Mouse (Mus musculus) Patski (cell line): ENCODE data around the gene Tent5c. TPM values are rescaled to one million over a fixed set of nuclear protein-coding genes. Genes with fewer than 3 reads are reported as not detected.

Experiments
- ATAC-seq: fragments of 100-300 bp; one replicate; pipeline ENCODE4 v1.8.0; 2021
- CTCF ChIA-PET: fragments of 350-600 bp; sonication (Branson Sonifier 250); formaldehyde crosslinking; loops from one replicate; lab custom pipeline; 2022; ENCODE audit warnings: inconsistent platforms; lab: Charles Lee
- POLR2A ChIA-PET: fragments of 350-600 bp; sonication (Branson Sonifier 250); formaldehyde crosslinking; loops from one replicate; lab custom pipeline; 2022; ENCODE audit warnings: antibody characterized with exemption, inconsistent platforms; lab: Charles Lee
- DNase-seq: peaks from one replicate; pipeline ENCODE4 v3.0.0-alpha.2; 2011; ENCODE audit warnings: low read depth, low spot score
- H3K27me3 ChIP-seq: fragments of 371-371 bp; one replicate; pipeline ENCODE4 v1.5.1; 2021
- CTCF ChIP-seq: fragments of 100-300 bp; IDR thresholded peaks from one replicate; pipeline ENCODE4 v1.5.1; 2021
- in situ Hi-C: fragments of 300-500 bp; cut with MboI; formaldehyde crosslinking; loops from 3 replicates; pipeline ENCODE4 v1.11.1; 2018; ENCODE audit warnings: low pct_unique_long_range_greater_than_20kb, mixed read lengths
- polyA plus RNA-seq: library from polyadenylated mRNA; unstranded; gene quantifications from one replicate; pipeline ENCODE4 v1.2.3, GENCODE M21; 2021

The Tent5c gene
- polyA plus RNA-seq, 1 experiment from 2014 or later = 8.4 TPM

DNA sequence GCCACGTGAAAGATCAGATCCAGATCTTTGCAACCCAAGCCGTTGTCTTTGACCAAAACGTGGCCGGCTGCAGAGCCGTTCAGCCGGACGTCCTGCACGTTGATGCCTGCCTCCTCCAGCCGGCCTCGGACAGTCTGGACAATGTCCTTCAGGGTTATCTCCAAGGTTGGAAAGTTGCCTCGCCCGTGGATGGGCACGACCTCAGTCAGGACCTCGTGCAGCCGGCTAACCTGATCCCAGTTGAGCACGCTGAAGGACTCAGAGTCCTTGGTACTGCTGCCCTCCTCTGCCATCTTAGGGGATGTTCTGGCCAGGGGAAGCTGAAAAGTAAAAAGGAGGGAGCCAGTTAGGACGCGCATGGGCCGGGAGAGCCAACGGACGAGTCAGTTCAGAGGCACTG lies 16.0 kb downstream of the Tent5c start:
- in situ Hi-C loops = no loop called here
- CTCF ChIA-PET = interaction anchor here (1.5 to 3.3 kb wide), 3 partner anchors 11 to 114 kb away, joined by 7 to 20 read pairs (median 8); no protein-coding TSS in a partner anchor

DNA sequence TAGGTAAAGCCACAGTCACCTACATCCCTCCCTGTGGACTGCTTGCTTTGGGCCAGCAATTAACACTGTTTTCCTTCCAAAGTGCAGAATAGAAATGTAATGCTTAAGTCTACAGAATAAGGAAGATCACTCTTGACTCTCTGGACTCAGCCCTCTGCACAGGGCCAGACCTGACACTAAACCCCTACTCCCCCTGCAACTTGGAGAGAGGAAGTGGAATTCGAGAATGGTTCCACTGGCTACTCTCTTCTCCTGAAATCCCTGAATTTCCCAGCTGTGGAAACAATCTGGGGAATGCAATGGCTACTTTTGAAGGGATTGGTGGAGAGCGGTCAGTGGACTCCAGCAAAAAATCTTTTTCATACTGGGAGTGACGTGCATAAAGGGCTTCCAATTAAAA lies 18.2 kb downstream of the Tent5c start:
- ChIA-PET CTCF (no interaction called here), POLR2A (interaction anchor here (1.0 to 1.4 kb wide), 2 partner anchors 10 to 42 kb away, joined by 3 read pairs; no protein-coding TSS in a partner anchor)
- no peaks in the 10 kb centered on the region for H3K27me3 ChIP-seq
- TF ChIP-seq CTCF = no peak
- no peak for DNase-seq
- in situ Hi-C loops = no loop called here
- no peak for ATAC-seq

More for the DNA sequence above, 16.0 kb downstream of the Tent5c start:
- no peak for ATAC-seq
- H3K27me3 ChIP-seq = no peaks in the 10 kb centered on the region
- POLR2A ChIA-PET = no interaction called here
- DNase-seq = no peak
- no peak for TF ChIP-seq CTCF

DNA sequence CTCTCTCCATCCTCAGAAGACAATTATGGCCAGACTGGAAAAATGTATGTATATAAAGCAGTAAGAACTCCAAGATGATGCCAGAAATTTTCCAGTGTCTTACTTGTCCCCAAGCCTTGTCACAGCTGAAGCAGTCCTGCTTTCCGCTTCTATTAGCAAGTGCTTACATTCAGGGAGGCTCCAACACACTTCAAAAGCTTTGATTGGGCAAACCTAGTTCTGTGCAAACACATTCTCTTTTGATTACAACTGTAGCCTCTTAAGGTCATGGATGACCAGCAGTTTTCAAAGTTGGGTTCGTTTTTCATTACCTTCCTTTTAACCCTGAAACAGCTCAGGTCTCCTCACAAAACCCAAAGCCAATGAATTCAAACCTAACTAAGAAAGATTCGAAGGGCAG lies 19.0 kb downstream of the Tent5c start:
- CTCF ChIA-PET = interaction anchor here (1.8 kb wide), 1 partner anchor 11 kb away, joined by 6 read pairs; no protein-coding TSS in a partner anchor
- ATAC-seq = no peak

DNA sequence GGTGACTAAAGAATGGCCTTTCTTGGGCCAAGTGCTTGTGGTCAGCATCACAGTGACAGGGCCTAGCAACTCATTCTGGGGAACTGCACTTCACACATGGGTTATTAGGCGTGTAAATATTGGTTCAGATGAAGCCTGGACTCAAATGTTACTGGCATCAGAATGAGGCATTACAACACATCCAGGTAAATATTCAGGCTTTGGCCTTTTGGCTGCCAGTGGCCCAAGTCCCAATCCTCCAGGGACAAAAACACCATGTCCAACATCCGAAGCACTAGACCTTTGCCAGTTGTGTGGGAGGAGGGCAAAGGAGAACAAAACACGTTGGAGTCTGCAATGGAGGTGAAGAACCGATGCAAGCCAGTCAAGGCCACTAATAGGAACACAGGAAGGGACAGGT lies 22.6 kb downstream of the Tent5c start:
- ChIA-PET POLR2A (no interaction called here), CTCF (interaction anchor here (1.4 kb wide), 1 partner anchor 8 kb away, joined by 3 read pairs; no protein-coding TSS in a partner anchor)
- ATAC-seq = no peak
- TF ChIP-seq CTCF = no peak
- in situ Hi-C loops = no loop called here
- H3K27me3 ChIP-seq = no peaks in the 10 kb centered on the region
- no peak for DNase-seq

More for the DNA sequence above, 19.0 kb downstream of the Tent5c start:
- no peak for DNase-seq
- POLR2A ChIA-PET = interaction anchor here (1.4 kb wide), 1 partner anchor 42 kb away, joined by 3 read pairs; no protein-coding TSS in a partner anchor
- H3K27me3 ChIP-seq = no peaks in the 10 kb centered on the region
- in situ Hi-C loops = no loop called here
- no peak for TF ChIP-seq CTCF

DNA sequence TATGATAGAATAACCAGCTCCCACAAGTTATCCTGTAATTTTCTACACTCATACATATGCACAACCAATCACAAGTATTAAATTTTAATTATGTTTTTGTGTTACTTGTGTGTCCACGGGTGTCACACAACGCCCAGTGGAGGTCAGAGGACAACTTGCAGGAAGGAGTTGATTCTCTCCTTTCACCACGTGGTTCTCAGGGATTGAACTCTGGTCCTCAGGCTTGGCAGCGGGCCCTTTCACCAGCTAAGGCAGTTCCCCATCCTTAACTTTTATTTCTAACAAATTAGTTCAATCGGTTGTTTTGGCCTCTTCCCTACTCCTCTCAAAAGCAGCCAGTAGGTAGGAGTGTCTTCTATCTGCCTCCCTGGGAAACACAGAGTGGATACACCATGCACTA lies 24.5 kb downstream of the Tent5c start:
- no peaks in the 10 kb centered on the region for H3K27me3 ChIP-seq
- DNase-seq = no peak
- no peak for TF ChIP-seq CTCF
- ATAC-seq = no peak
- in situ Hi-C loops = no loop called here
- ChIA-PET POLR2A (interaction anchor here (0.6 kb wide), 1 partner anchor 10 kb away, joined by 5 read pairs; no protein-coding TSS in a partner anchor), CTCF (no interaction called here)

DNA sequence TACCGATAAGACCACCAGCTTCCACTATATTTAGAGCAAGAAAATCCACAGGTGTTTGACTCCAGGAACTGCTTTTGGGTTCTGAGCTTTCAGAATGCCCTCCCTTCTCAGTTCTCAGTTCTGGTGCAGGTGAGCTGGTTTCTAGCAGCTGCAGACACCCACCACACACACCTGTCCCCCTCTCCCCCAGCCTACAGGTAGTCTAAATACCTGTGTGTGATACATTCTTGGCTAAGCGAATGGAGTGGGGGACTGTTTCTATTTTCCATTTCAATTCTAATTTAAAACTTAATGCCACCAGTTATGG lies 25.2 kb downstream of the Tent5c start:
- in situ Hi-C loops = no loop called here
- ChIA-PET CTCF (interaction anchor here (1.2 kb wide), 1 partner anchor 180 kb away, joined by 3 read pairs; no protein-coding TSS in a partner anchor), POLR2A (interaction anchor here (1.2 kb wide), 1 partner anchor 13 kb away, joined by 3 read pairs; no protein-coding TSS in a partner anchor)
- ATAC-seq = no peak
- no peak for TF ChIP-seq CTCF
- no peak for DNase-seq
- no peaks in the 10 kb centered on the region for H3K27me3 ChIP-seq

DNA sequence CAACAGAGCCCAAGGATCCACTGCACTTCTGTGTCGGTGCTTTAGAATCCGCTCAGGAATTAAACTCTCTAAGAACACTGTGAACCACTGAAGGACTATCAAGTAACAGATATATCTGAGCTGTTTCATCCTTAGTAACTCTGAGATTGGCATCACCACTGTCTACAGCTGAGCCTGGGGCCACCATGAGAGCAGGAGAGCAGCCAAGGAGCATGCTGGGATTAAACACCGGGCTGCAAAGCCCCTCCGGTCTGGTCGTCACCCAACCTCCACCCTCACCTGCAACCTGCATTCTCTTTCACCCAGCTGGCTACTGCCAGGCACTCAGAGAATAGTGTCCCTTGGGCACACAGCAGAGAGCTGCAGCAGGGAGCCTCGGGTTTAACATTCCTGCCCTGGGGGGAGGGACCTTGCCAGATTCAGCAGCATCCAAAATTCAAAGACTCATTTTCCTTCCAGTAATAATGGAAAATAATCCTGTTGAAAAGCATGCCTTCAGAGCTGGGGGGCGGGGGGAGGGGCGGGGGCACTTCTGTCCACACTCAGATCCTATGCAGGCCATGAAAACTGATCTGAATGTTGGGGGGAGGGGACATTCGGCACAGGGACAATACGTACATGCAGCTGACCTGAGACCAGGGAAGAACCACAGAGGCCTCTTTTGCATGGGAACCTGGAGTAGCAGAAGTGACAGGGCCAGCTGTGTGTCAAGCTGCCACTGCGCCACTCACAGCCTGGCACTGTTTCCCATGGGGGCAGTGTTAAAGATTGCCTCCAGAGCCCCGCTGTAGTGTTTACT lies 25.8 kb downstream of the Tent5c start:
- no peaks in the 10 kb centered on the region for H3K27me3 ChIP-seq
- POLR2A ChIA-PET = interaction anchor here (1.2 kb wide), 1 partner anchor 12 kb away, joined by 3 read pairs; no protein-coding TSS in a partner anchor
- CTCF ChIA-PET = interaction anchor here (0.7 to 1.2 kb wide), 4 partner anchors 15 to 179 kb away, joined by 3 to 5 read pairs (median 3); no protein-coding TSS in a partner anchor
- in situ Hi-C loops = no loop called here
- DNase-seq (no peak), ATAC-seq (no peak)
- no peak for TF ChIP-seq CTCF

DNA sequence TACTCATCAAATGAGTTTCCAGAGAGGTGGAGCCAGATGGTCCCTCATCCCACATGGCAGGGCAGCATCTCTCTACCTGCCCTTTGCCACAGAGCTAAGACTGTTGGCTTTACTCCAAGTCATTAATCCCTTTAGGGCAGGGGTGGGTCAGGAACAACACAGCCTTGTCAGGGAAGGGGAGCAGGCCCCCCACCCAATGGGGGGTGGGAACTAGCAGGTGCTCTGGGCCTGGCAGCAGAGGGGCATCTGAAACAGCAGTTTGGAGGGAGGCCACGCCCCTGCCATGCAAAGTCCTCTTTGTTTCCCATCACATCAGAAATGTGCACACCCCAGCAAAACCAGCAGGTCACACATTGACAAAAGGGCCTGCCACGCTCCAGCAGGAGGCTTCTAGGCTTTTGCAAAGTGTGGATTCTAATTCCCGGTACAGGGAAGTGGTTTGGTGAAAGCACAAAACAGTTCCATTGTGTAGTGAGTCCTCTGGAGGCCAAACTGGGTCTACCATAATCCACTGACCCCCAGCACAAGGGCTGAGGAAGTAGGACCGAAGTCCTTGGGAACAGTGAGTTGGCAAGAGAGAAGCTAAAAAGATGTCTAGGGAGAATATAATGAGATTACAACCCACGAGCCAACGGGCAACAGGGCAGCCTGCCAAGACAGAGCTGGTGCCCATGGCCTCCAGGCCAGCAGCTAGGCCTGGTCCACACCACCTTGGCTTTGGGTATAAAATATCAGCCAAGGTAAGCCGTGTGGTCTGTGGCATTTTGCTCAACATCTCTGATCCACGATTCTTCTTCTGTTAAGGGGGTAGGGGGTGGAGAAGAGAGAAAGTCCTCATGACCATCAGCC lies 26.7 kb downstream of the Tent5c start:
- DNase-seq (no peak), ATAC-seq (no peak)
- TF ChIP-seq CTCF = no peak
- ChIA-PET POLR2A (interaction anchor here (1.2 kb wide), 1 partner anchor 11 kb away, joined by 3 read pairs; no protein-coding TSS in a partner anchor), CTCF (interaction anchor here (0.7 to 2.2 kb wide), 4 partner anchors 11 to 40 kb away, joined by 3 to 7 read pairs (median 4); no protein-coding TSS in a partner anchor)
- in situ Hi-C loops = no loop called here
- H3K27me3 ChIP-seq = no peaks in the 10 kb centered on the region

DNA sequence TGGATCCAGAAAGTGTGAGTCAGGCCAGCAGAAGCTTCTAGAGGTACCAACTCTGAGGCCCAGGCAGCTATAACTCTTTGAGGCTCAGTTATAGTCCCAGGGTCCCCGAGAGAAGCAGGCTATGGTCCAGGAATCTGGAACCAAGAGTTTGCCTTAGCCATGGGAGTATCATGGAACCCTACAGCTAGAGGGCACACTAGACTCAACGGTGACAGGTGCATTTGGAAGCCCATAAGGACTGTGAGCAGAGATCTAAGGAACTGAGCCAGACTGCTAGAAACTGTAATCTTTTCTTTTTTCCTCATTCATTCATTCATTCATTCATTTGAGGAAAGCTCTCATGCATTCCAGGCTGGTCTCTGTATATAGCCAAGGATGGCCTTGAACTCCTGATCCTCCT lies 28.6 kb downstream of the Tent5c start:
- DNase-seq (no peak), ATAC-seq (no peak)
- POLR2A ChIA-PET = no interaction called here
- CTCF ChIA-PET = interaction anchor here (0.9 to 2.2 kb wide), 5 partner anchors 9 to 110 kb away, joined by 3 to 7 read pairs (median 5); no protein-coding TSS in a partner anchor
- TF ChIP-seq CTCF = no peak
- in situ Hi-C loops = no loop called here
- H3K27me3 ChIP-seq = no peaks in the 10 kb centered on the region
